Mouse (Mus musculus): Measurements from ENCODE around the gene Ryr1. TPM values are rescaled to one million over a fixed set of nuclear protein-coding genes. Genes with fewer than 3 reads are reported as not detected.

Gene Ryr1
- polyA plus RNA-seq, 1 experiment from 2014 or later: 0.33 TPM

GRCm38 (mm10) chr7:29137429-29137828 is 12.4 kb upstream of the Ryr1 start:
- Histone ChIP-seq H3K4me2 (no peak overlapping the region), H3K4me1 (0 out of 2 replicates have a peak, but pooled peaks cover 12% of the 10 kb centered on the region), H3K27me3 (replicated peaks) (peaks cover 17% of the 10 kb centered on the region), H3K4me3 (no peak overlapping the region), H3K36me3 (no peaks in the 10 kb centered on the region), H3K27ac (no peak overlapping the region), H3K9ac (no peak overlapping the region), H3K9me3 (replicated peaks) (no peaks in the 10 kb centered on the region)
- WGBS (ENCODE audit: insufficient replicate concordance): 49% methylated on average over 16 of the region's 16 CpGs
- no peak for ATAC-seq

GRCm38 (mm10) chr7:29134693-29135386 is 9.9 kb upstream of the Ryr1 start, which contains the start of gene Rasgrp4:
Gene Rasgrp4 (plus strand): TSS chr7:29134851.
- Histone ChIP-seq H3K9ac (no peak within 1 kb of the TSS), H3K36me3 (no peaks in the 10 kb centered on the region), H3K27me3 (replicated peaks) (peaks cover 17% of the 10 kb centered on the region), H3K4me3 (peak within 1 kb of the TSS; percentile 26), H3K27ac (no peak within 1 kb of the TSS), H3K9me3 (replicated peaks) (no peaks in the 10 kb centered on the region), H3K4me1 (0 out of 2 replicates have a peak, but pooled peaks cover 12% of the 10 kb centered on the region), H3K4me2 (peak within 1 kb of the TSS; percentile 52)
- ATAC-seq: peak; percentile 55; the same call in 1 of the 2 replicates
- 1% methylated on average over 14 of the region's 20 CpGs for WGBS (ENCODE audit: insufficient replicate concordance)

DNA sequence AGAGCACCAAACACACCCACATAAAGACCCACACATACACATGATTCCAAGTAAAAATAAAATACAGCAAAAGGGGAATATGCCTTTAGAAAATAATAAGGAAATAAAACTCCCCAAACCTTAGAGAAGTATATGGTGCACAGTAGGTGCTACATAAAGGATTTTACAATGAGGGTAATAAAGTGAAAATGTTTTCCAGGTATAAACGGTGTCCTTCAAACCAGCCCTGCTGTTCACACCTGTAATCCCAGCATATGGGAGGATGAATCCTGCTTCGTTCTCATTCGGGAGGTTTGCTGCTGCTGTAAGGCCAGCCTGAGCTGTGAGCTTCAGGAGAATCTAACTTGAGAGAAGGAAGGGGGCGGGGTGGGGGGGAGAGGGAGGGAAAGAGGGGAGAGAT is 9.3 kb upstream of the Ryr1 start:
- H3K4me2 ChIP-seq: peak overlapping the region; percentile 52
- ATAC-seq: no peak
- H3K9ac ChIP-seq: no peak overlapping the region
- H3K27ac ChIP-seq: no peak overlapping the region
- H3K27me3 ChIP-seq (replicated peaks): peaks cover 17% of the 10 kb centered on the region
- 7% methylated on average over 4 of the region's 4 CpGs for WGBS (ENCODE audit: insufficient replicate concordance)
- no peaks in the 10 kb centered on the region for H3K36me3 ChIP-seq
- H3K9me3 ChIP-seq (replicated peaks): no peaks in the 10 kb centered on the region
- H3K4me1 ChIP-seq: 0 out of 2 replicates have a peak, but pooled peaks cover 12% of the 10 kb centered on the region
- H3K4me3 ChIP-seq: peak overlapping the region; percentile 26; the same call in 1 of the 2 replicates

GRCm38 (mm10) chr7:29128725-29129124 is 3.7 kb upstream of the Ryr1 start:
- no peak overlapping the region for H3K4me2 ChIP-seq
- H3K27me3 ChIP-seq (replicated peaks): no peaks in the 10 kb centered on the region
- no peak overlapping the region for H3K9ac ChIP-seq
- no peak overlapping the region for H3K27ac ChIP-seq
- ATAC-seq: no peak
- 79% methylated on average over 2 of the region's 2 CpGs for WGBS (ENCODE audit: insufficient replicate concordance)
- H3K4me1 ChIP-seq: peaks cover 30% of the 10 kb centered on the region
- no peak overlapping the region for H3K4me3 ChIP-seq
- no peaks in the 10 kb centered on the region for H3K36me3 ChIP-seq
- no peaks in the 10 kb centered on the region for H3K9me3 ChIP-seq (replicated peaks)

DNA sequence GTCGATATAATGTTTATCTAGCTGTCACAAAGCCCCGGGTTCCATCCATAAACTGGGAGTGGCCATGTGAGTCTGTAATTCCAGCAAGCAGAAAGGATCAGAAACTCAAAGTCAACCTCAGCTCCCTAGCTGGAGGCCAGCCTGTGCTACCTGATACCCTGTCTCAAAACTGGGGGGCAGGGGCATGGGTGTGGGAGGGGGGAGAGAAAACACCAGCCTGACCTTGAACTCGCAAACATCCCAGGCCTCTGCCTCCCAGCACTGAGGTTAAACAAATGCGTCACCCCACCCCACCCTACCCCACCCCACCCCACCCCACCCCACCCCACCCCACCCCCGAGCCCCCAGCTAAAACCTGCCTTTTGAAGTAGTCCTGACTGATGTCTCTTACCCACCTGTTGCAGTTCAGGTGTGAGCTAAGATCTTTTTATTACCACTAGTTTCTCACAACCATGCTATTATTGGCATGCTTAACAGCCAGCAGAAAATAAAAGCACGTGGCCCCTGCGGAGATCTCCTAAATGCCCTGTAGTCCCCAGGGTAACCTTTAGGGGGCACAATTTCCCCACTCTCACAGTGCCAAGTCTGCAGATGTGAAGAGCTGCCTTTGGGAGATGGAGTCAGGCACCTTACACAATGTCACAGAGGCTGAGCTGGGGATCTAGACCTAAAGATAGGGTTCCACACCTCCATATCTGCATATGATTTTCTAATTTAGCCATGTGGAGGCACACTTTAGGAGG is 1.4 kb upstream of the Ryr1 start:
- Histone ChIP-seq H3K4me3 (no peak overlapping the region), H3K27ac (no peak overlapping the region), H3K27me3 (replicated peaks) (0 out of 2 replicates have a peak, but pooled peaks cover 3% of the 10 kb centered on the region), H3K9me3 (replicated peaks) (no peaks in the 10 kb centered on the region), H3K36me3 (no peaks in the 10 kb centered on the region), H3K9ac (no peak overlapping the region), H3K4me2 (peak overlapping the region; percentile 37), H3K4me1 (peaks cover 34% of the 10 kb centered on the region)
- WGBS (ENCODE audit: insufficient replicate concordance): 9% methylated on average over 6 of the region's 7 CpGs
- no peak for ATAC-seq

DNA sequence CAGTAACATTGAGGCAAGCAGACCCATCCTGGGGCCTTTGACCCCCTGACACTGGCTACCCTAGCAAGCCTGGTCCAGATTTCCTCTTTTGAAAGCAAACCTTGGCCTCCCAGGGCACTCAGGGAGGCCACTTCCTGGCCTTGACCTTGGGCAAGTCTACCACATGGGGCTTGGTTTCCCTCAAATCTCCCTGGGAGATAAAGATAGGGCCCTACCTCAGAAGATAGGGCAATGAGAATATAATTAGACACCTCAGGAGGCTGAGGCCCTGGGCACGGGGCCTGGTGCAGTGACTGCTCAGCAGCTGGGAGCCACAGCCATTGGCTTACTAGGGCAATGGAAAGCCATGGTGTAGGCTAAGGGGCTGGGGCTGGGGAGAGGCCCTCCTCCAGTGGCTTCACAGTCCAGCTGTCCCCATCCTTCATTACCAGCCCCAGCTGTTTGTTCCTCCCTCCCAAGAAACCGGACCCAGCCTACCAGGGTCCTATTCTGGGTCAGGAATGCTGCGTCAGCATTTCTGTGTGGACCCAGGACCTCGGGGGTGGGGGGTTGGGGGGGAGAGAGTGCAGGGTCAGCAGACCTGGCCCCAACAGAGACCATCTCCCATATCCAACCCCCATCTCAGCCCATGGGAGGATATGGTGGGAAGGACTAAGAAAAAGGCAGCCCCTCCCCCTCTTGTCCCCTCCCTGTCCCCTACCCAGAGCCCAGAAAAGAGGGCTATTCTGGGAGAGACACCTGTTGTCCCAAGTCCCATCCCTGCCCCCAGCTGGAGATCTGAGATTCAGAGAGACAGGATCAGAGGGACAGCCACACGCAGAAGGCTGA is 1.2 kb downstream of the Ryr1 start:
- WGBS (ENCODE audit: insufficient replicate concordance): 30% methylated on average over 5 of the region's 5 CpGs
- ATAC-seq: no peak
- Histone ChIP-seq H3K9ac (no peak overlapping the region), H3K36me3 (no peaks in the 10 kb centered on the region), H3K27me3 (replicated peaks) (0 out of 2 replicates have a peak, but pooled peaks cover 7% of the 10 kb centered on the region), H3K4me1 (peaks cover 34% of the 10 kb centered on the region), H3K9me3 (replicated peaks) (no peaks in the 10 kb centered on the region), H3K4me3 (no peak overlapping the region), H3K27ac (no peak overlapping the region), H3K4me2 (peak overlapping the region; percentile 72)

- 67% methylated on average over 9 of the region's 9 CpGs for WGBS (ENCODE audit: insufficient replicate concordance)
- H3K27ac ChIP-seq: no peak overlapping the region
- H3K36me3 ChIP-seq: no peaks in the 10 kb centered on the region
- no peak overlapping the region for H3K4me3 ChIP-seq
- H3K27me3 ChIP-seq (replicated peaks): 0 out of 2 replicates have a peak, but pooled peaks cover 11% of the 10 kb centered on the region
- no peak overlapping the region for H3K9ac ChIP-seq
- no peak for ATAC-seq
- no peaks in the 10 kb centered on the region for H3K9me3 ChIP-seq (replicated peaks)
- peaks cover 34% of the 10 kb centered on the region for H3K4me1 ChIP-seq
- no peak overlapping the region for H3K4me2 ChIP-seq
These were observed 2.2 kb downstream of the Ryr1 start for GRCm38 (mm10) chr7:29122821-29123220.

GRCm38 (mm10) chr7:29119526-29119925 is 5.5 kb downstream of the Ryr1 start:
- Histone ChIP-seq H3K27ac (no peak overlapping the region), H3K36me3 (no peaks in the 10 kb centered on the region), H3K9ac (no peak overlapping the region), H3K4me1 (peaks cover 12% of the 10 kb centered on the region), H3K9me3 (replicated peaks) (no peaks in the 10 kb centered on the region), H3K27me3 (replicated peaks) (0 out of 2 replicates have a peak, but pooled peaks cover 11% of the 10 kb centered on the region), H3K4me3 (no peak overlapping the region), H3K4me2 (no peak overlapping the region)
- no peak for ATAC-seq
- 44% methylated on average over 1 of the region's 1 CpGs for WGBS (ENCODE audit: insufficient replicate concordance)

DNA sequence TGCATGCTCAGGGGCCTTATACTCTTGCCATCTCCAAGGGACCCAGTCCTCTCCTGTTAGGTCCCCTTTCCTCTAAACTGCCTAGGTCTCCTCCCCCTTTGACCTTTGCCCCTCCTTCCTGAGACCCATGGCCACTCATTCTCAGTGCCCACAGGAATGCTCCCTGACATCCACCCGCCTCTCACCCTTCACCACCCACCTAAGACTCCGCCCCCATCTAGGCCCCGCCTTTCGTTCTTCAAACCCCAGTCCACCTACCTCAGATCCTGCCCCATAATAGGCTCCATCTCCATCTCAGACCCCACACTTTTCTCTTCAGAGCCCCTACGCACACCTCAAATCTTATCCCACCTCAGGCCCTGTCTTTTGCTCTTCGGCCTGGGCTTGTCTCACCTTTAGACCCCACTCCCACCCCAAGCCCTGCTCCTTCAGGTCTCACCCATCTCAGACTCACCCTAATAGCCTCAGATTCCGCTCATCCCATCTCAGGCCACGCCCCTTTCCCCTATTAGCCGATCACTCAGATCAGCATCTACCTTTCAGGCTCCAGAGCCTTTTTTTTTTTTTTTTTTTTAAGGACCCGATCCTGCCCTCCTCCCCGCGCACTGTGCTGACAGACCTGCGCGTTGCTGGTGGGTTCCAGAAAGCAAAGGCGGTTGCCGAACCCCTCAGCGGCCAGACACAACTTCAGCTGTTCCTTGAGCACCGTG is 6.7 kb downstream of the Ryr1 start:
- no peak overlapping the region for H3K4me2 ChIP-seq
- 22% methylated on average over 18 of the region's 18 CpGs for WGBS (ENCODE audit: insufficient replicate concordance)

DNA sequence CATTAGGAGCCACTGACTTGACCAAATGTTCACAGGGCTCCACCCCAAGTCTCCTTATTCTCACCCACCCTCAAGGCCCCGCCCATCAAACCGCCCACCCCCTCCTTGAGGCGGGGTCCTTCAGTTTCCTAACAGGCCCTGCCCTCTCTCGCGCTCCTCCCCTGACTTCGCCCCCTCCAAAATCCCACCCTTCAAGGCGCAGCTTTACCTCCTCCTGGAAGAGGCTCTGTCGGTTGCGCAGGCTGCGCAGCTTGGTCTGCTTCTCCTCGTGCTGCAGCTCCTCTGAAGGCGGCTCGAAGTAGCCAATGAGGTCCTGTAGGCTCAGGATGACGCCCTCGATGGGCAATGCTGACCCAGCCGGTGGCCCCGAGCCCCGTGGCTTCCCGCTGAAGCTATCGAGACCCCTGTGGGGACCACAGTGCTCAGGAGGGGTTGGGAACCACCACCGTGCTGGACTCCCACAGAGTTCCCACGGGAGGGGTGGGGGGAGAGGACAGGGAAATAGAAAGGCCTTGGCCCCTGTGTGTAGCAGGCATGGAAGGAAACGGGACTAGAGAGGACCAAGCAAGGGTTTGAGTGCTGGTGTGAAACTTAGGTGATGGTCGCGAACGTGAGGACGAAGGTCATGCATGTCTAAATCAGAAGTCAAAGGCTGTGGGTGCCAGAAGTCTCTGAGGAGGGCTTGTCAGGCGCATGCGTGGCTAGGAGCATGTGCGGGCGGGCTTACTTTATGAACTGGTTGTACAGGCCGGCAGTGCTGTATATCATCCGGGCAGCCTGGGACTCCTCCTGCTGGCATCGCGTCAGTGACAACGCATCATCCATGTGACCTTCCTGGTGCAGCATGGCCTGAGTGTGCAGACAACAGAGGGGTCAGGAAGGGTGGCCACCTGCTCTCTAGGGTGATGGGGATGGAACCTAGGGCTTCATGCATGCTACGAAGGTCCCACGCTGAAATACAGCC is 15.7 kb downstream of the Ryr1 start:
- ATAC-seq: no peak
- Histone ChIP-seq H3K4me2 (peak overlapping the region; percentile 38), H3K27me3 (replicated peaks) (0 out of 2 replicates have a peak, but pooled peaks cover 4% of the 10 kb centered on the region), H3K36me3 (no peaks in the 10 kb centered on the region), H3K4me1 (peaks cover 7% of the 10 kb centered on the region; the same call in 1 of the 2 replicates), H3K9me3 (replicated peaks) (no peaks in the 10 kb centered on the region), H3K9ac (no peak overlapping the region), H3K27ac (no peak overlapping the region), H3K4me3 (no peak overlapping the region)
- 32% methylated on average over 38 of the region's 38 CpGs for WGBS (ENCODE audit: insufficient replicate concordance)

More for the DNA sequence above, 6.7 kb downstream of the Ryr1 start:
- H3K36me3 ChIP-seq: no peaks in the 10 kb centered on the region
- 0 out of 2 replicates have a peak, but pooled peaks cover 8% of the 10 kb centered on the region for H3K27me3 ChIP-seq (replicated peaks)
- H3K9ac ChIP-seq: no peak overlapping the region
- H3K9me3 ChIP-seq (replicated peaks): no peaks in the 10 kb centered on the region
- H3K27ac ChIP-seq: no peak overlapping the region
- ATAC-seq: 0 out of 2 replicates have a peak, but pooled peaks have one; percentile 36
- H3K4me3 ChIP-seq: no peak overlapping the region
- H3K4me1 ChIP-seq: no peaks in the 10 kb centered on the region
